Mouse (Mus musculus): Measurements from ENCODE around the gene Fam78a.

DNA sequence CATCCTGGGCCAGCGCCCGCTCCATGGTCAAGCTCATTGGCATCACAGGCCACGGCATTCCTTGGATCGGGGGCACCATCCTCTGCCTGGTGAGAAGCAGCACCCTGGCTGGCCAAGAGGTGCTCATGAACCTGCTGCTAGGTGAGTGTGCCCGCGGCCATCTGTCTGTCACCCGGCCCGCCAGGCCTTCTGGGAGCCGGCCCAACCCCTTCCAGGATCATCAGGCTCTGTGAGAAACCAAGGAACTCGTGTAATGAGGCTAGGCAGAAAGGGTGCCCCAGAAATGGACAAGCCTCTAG lies 11.4 kb upstream of the Fam78a start:
- TF ChIP-seq CTCF (IDR thresholded peaks at IDR 0.05; ENCODE audit: extremely low read depth, insufficient read depth, insufficient read length, insufficient replicate concordance) (no peak), POLR2A (IDR thresholded peaks at IDR 0.05; ENCODE audit: low read depth, low read length) (no peak)

Data from spleen, adult 2 months (tissue).